Mouse (Mus musculus) olfactory bulb, adult 2 months (tissue): Measurements from ENCODE around the gene Zfp202. TPM values are rescaled to one million over a fixed set of nuclear protein-coding genes. Genes with fewer than 3 reads are reported as not detected.

Experiments
- H3K27ac ChIP-seq: fragments of 200-500 bp; 2 replicates; pipeline ENCODE4 v1.5.1; 2012; ENCODE audit warnings: low read depth, low read length; ENCODE audit not compliant: insufficient read depth
- H3K4me1 ChIP-seq: fragments of 200-500 bp; 2 replicates; pipeline ENCODE4 v1.6.1; 2012; ENCODE audit warnings: low read length; ENCODE audit not compliant: control insufficient read depth, insufficient read depth
- H3K4me3 ChIP-seq: fragments of 200-500 bp; 2 replicates; pipeline ENCODE4 v1.5.1; 2012; ENCODE audit warnings: mild to moderate bottlenecking, low read depth, low read length, moderate library complexity; ENCODE audit not compliant: insufficient read depth
- CTCF ChIP-seq: fragments of 200-500 bp; IDR thresholded peaks from 2 replicates; pipeline ENCODE4 v1.5.1; 2012; ENCODE audit warnings: low read depth, mild to moderate bottlenecking, low read length, moderate library complexity; ENCODE audit not compliant: insufficient read depth
- POLR2A ChIP-seq: fragments of 200-500 bp; IDR thresholded peaks from 2 replicates; pipeline ENCODE4 v1.6.1; 2012; ENCODE audit warnings: mild to moderate bottlenecking, low read depth, low read length, moderate library complexity; ENCODE audit not compliant: insufficient read depth
- WGBS: fragments of 180-500 bp; shearing (Covaris S2); methylation state at CpG from one replicate; pipeline ENCODE4 v1.1.7; 2018; 5-methylcytosine and 5-hydroxymethylcytosine counted together
- polyA plus RNA-seq: library from polyadenylated mRNA; stranded (reverse); fragments of >200 nt; gene quantifications from 2 replicates; pipeline ENCODE4 v1.2.4, GENCODE M21; 2012; ENCODE audit warnings: low replicate concordance; ENCODE audit not compliant: missing spikeins, insufficient read depth, insufficient read length

The Zfp202 gene
- polyA plus RNA-seq, 1 experiment = not detected

GRCm38 (mm10) chr9:40210744-40211143 lies 18.6 kb downstream of the Zfp202 start:
- no peaks in the 10 kb centered on the region for H3K4me1 ChIP-seq
- H3K27ac ChIP-seq = no peak overlapping the region
- H3K4me3 ChIP-seq = no peak overlapping the region
- 92% methylated on average over 2 of the region's 2 CpGs for WGBS
- TF ChIP-seq CTCF (no peak), POLR2A (no peak)

GRCm38 (mm10) chr9:40214058-40214457 lies 21.9 kb downstream of the Zfp202 start:
- Histone ChIP-seq H3K4me1 (no peaks in the 10 kb centered on the region), H3K4me3 (no peak overlapping the region), H3K27ac (no peak overlapping the region)
- TF ChIP-seq CTCF (no peak), POLR2A (no peak)
- 94% methylated on average over 5 of the region's 5 CpGs for WGBS

GRCm38 (mm10) chr9:40216651-40217050 lies 24.5 kb downstream of the Zfp202 start:
- WGBS = 65% methylated on average over 4 of the region's 4 CpGs
- no peak for TF ChIP-seq POLR2A

GRCm38 (mm10) chr9:40224289-40224688 lies 32.2 kb downstream of the Zfp202 start:
- WGBS = 72% methylated on average over 4 of the region's 4 CpGs
- H3K4me1 ChIP-seq = no peaks in the 10 kb centered on the region
- no peak overlapping the region for H3K4me3 ChIP-seq
- H3K27ac ChIP-seq = no peak overlapping the region
- TF ChIP-seq CTCF (no peak), POLR2A (no peak)

More at GRCm38 (mm10) chr9:40216651-40217050, 24.5 kb downstream of the Zfp202 start:
- Histone ChIP-seq H3K4me3 (no peak overlapping the region), H3K27ac (no peak overlapping the region), H3K4me1 (no peaks in the 10 kb centered on the region)

GRCm38 (mm10) chr9:40227874-40228789 lies 36.0 kb downstream of the Zfp202 start:
- H3K4me1 ChIP-seq = no peaks in the 10 kb centered on the region
- TF ChIP-seq CTCF = no peak
- no peak for TF ChIP-seq POLR2A
- H3K27ac ChIP-seq = no peak overlapping the region
- no peak overlapping the region for H3K4me3 ChIP-seq
- WGBS = 61% methylated on average over 10 of the region's 10 CpGs

- TF ChIP-seq POLR2A = no peak
- TF ChIP-seq CTCF = no peak
- Histone ChIP-seq H3K4me1 (no peaks in the 10 kb centered on the region), H3K27ac (no peak overlapping the region), H3K4me3 (no peak overlapping the region)
- 38% methylated on average over 6 of the region's 6 CpGs for WGBS
Measured at GRCm38 (mm10) chr9:40228804-40229331, 36.8 kb downstream of the Zfp202 start.

- H3K4me3 ChIP-seq = no peak overlapping the region
- H3K27ac ChIP-seq = no peak overlapping the region
- H3K4me1 ChIP-seq = no peaks in the 10 kb centered on the region
- WGBS = 77% methylated on average over 5 of the region's 5 CpGs
- TF ChIP-seq POLR2A = no peak
- no peak for TF ChIP-seq CTCF
Measured at GRCm38 (mm10) chr9:40229479-40229878, 37.4 kb downstream of the Zfp202 start.

- H3K27ac ChIP-seq = no peak overlapping the region
- 80% methylated on average over 3 of the region's 3 CpGs for WGBS
- no peak for TF ChIP-seq CTCF
- TF ChIP-seq POLR2A = no peak
- H3K4me1 ChIP-seq = no peaks in the 10 kb centered on the region
- H3K4me3 ChIP-seq = no peak overlapping the region
Measured at GRCm38 (mm10) chr9:40231019-40231418, 38.9 kb downstream of the Zfp202 start.
